Mouse (Mus musculus) kidney, adult 2 months (tissue): ENCODE data around the gene Crip1. TPM values are rescaled to one million over a fixed set of nuclear protein-coding genes. Genes with fewer than 3 reads are reported as not detected.
"Not testable (repeated sequence)": the region's sequence is repeated elsewhere in the genome, so short reads cannot be mapped to it uniquely, and the experiment has no call there.

ENCODE experiments used
- DNase-seq: peaks from one replicate; pipeline ENCODE4 v3.0.0; 2021
- H3K27ac ChIP-seq: fragments of 200-500 bp; 2 replicates; pipeline ENCODE4 v1.5.1; 2012; ENCODE audit warnings: low read depth, low read length, control low read depth, inconsistent platforms; ENCODE audit not compliant: insufficient read depth
- H3K27me3 ChIP-seq: fragments of 200-500 bp; replicated peaks from 2 replicates; pipeline ENCODE4 v1.6.1; 2012; ENCODE audit warnings: mild to moderate bottlenecking, moderate library complexity, low read length, inconsistent platforms; ENCODE audit not compliant: control insufficient read depth, insufficient read depth
- H3K36me3 ChIP-seq: fragments of 200-500 bp; 2 replicates; pipeline ENCODE4 v1.6.1; 2012; ENCODE audit warnings: mild to moderate bottlenecking, moderate library complexity, low read length, inconsistent platforms; ENCODE audit not compliant: control insufficient read depth, insufficient read depth
- H3K4me1 ChIP-seq: fragments of 200-500 bp; 2 replicates; pipeline ENCODE4 v1.6.1; 2011; ENCODE audit warnings: low read length; ENCODE audit not compliant: control insufficient read depth, insufficient read depth
- H3K4me3 ChIP-seq: fragments of 200-500 bp; 2 replicates; pipeline ENCODE4 v1.5.1; 2011; ENCODE audit warnings: mild to moderate bottlenecking, low read depth, low read length, control low read depth; ENCODE audit not compliant: insufficient read depth
- CTCF ChIP-seq: fragments of 200-500 bp; conservative IDR thresholded peaks from 2 replicates; pipeline ENCODE4 v1.5.1; 2011; ENCODE audit warnings: low read depth, mild to moderate bottlenecking, control low read depth, low read length, moderate library complexity, mixed read lengths; ENCODE audit not compliant: insufficient read depth, insufficient read length
- POLR2A ChIP-seq: fragments of 200-500 bp; IDR thresholded peaks from one replicate; pipeline ENCODE4 v1.6.1; 2011; ENCODE audit warnings: low read depth, low read length, control low read depth
- WGBS: fragments of 180-500 bp; shearing (Covaris S2); methylation state at CpG from one replicate; pipeline ENCODE4 v1.1.7; 2018; 5-methylcytosine and 5-hydroxymethylcytosine counted together
- polyA plus RNA-seq: library from polyadenylated mRNA; depleted of rRNA; stranded (reverse); fragments of >200 nt; gene quantifications from 2 replicates; pipeline ENCODE4 v1.2.3, GENCODE M21; 2012

The Crip1 gene
- polyA plus RNA-seq, 1 experiment: 229 TPM

DNA sequence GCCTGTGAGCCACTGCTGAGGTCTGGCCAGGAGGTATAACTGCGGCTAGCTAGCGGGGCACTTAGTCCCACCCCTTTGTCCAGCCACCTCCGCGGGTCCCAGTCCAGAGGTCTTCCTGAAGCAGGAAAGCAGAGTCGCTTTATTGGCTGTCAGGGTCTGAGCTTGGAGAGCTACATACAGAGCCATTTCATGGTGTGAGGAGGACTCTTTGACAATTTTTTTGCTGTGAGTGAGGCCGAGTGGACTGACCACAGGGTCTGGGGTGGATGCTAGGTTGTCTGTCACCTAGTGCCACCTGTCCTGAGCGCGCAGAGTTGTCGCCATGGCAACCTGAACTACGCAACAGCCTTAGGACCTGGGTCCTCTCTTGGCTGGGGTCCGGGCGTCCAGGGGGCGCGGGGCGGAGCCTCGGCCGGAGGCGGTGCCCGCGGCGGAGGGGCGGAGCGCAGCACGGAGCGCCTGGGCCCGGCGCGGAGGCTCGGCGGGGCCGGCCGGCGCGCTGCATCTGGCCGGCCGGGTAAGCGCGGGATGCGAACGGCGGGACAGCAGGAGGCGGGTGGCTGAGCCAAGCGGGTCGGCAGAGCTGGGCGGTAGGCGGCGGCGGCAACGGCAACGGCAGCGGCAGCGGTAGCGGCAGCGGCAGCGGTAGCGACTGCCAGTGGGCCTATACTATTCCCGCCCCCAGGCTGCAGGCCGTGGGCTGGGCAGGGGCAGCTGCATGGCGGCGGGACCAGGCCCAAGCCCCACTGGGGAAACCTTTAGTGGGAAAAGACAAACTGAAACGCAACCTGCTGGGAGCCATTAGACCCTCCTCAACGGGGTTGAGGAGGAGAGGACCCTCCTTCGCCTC, 39.6 kb downstream of the Crip1 start, which contains the start of gene Tmem121:
Tmem121 (plus strand) TSS at position 489 of the 850 bp plus-strand sequence.
- H3K4me3 ChIP-seq: peak within 1 kb of the TSS; percentile 35; the same call in 1 of the 2 replicates
- TF ChIP-seq POLR2A (no peak), CTCF (no peak)
- H3K27me3 ChIP-seq: no peaks in the 10 kb centered on the region
- no peaks in the 10 kb centered on the region for H3K36me3 ChIP-seq
- no peaks in the 10 kb centered on the region for H3K4me1 ChIP-seq
- H3K27ac ChIP-seq: no peak within 1 kb of the TSS
- WGBS: 3% methylated on average over 63 of the region's 63 CpGs
- DNase-seq: no peak

DNA sequence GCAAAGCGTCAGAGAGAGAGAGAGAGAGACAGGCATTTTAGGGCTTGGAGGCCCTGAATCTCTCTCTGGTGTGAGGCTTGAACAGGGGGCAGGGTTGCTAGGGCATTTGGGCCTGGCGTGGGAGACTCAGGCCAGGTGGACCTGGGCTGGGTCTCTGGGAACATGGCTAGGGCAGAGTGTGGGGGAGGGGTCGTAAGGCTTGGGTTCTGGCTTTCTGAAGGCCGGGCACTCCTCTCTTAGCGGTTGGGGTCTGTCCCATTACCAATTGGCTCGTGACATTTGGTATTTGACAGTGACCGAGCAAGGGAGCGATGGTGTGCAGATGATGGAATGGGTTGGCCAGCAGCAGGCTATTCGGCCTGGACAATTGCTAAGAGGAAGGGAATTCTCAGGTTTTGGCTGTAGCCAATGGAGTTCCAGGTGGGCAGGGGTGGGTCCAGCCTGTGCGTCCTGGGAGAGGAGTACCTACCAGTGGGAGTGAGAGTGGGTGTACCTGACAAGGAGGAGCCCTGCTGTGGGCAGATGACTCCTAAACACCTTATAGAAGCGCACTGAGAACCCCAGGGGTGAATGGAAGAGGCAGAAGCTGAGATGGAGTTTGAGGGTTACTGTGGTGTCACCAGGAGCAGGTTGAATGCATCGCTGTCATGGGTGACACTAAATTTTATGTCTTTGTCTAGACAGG, 40.4 kb downstream of the Crip1 start:
- H3K36me3 ChIP-seq: no peaks in the 10 kb centered on the region
- 45% methylated on average over 12 of the region's 12 CpGs for WGBS
- H3K4me3 ChIP-seq: no peak overlapping the region
- no peak overlapping the region for H3K27ac ChIP-seq
- TF ChIP-seq CTCF (no peak), POLR2A (no peak)
- no peaks in the 10 kb centered on the region for H3K4me1 ChIP-seq
- no peaks in the 10 kb centered on the region for H3K27me3 ChIP-seq
- no peak for DNase-seq

DNA sequence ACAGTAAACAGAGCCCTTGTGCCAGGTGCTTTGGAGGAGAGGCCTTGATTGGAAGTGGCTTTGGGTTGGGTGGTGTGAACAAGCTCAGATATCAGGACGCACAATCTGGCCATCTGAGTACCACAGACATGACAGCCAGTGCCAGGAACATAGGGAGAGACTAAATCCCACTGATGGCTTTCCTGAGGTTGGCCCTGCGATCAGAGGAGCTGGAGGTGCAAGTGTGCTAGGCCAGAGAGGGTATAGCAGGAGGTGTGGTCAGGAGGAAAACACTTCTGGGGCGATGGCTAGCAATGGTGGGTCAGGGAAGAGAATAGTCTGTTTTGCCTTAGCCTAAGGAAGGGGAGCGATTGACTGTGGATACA, 40.9 kb downstream of the Crip1 start:
- TF ChIP-seq CTCF (no peak), POLR2A (no peak)
- Histone ChIP-seq H3K27me3 (no peaks in the 10 kb centered on the region), H3K36me3 (no peaks in the 10 kb centered on the region), H3K4me3 (no peak overlapping the region), H3K4me1 (no peaks in the 10 kb centered on the region), H3K27ac (no peak overlapping the region)
- no peak for DNase-seq
- 50% methylated on average over 4 of the region's 4 CpGs for WGBS

DNA sequence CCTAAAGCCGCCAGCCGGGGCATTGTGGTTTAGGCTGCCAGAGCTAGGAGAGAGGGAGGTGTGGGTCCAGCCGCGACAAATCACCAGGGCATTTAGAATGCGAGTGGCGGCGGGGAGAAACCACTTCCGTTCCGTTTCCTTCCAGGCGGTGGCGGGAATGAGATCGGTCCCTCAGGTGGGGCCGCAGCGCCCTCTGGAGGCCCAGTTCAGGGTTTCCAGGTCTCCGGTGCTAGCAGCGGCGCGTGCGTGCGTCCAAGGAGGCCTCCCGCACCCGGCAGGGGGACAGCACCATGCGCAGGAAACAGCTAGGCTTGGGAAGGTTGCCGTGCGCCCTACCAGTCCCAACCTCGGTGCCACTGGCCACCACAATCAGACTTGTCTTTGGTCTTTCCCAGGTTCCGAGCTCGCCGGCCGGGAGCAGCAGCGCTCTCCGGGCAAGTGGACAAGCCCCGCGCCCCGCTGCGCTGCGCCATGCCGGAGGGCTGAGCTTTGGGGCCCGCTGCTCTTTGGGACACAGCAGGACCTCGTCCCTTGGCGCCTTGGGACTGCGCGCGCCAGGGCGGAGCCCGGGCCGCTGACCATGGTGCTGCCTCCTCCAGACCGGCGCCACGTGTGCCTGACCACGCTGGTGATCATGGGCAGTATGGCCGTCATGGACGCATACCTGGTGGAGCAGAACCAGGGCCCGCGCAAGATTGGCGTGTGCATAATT, 41.6 kb downstream of the Crip1 start:
- WGBS: 4% methylated on average over 56 of the region's 56 CpGs
- no peaks in the 10 kb centered on the region for H3K36me3 ChIP-seq
- no peaks in the 10 kb centered on the region for H3K27me3 ChIP-seq
- no peaks in the 10 kb centered on the region for H3K4me1 ChIP-seq
- DNase-seq: peak; percentile 59
- no peak overlapping the region for H3K27ac ChIP-seq
- peak overlapping the region; percentile 23; the same call in 1 of the 2 replicates for H3K4me3 ChIP-seq
- TF ChIP-seq POLR2A (no peak), CTCF (peak; percentile 46)

DNA sequence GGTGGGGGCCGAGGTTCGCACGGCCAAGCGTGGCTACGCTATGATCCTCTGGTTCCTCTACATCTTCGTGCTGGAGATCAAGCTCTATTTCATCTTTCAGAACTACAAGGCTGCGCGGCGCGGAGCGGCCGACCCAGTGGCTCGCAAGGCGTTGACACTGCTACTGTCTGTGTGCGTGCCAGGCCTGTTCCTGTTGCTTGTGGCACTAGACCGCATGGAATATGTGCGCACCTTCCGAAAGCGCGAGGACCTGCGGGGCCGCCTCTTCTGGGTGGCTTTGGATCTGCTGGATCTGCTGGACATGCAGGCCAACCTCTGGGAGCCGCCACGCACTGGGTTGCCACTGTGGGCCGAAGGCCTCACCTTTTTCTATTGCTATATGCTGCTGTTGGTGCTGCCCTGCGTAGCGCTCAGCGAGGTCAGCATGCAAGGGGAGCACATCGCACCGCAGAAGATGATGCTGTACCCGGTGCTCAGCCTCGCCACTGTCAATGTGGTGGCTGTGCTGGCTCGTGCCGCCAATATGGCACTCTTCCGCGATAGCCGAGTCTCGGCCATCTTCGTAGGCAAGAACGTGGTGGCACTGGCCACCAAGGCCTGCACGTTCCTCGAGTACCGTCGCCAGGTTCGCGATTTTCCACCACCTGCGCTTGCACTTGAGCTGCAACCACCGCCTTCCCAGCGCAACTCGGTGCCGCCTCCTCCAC, 42.4 kb downstream of the Crip1 start:
- H3K4me3 ChIP-seq: no peak overlapping the region
- TF ChIP-seq CTCF (no peak), POLR2A (no peak)
- DNase-seq: no peak
- no peaks in the 10 kb centered on the region for H3K36me3 ChIP-seq
- 89% methylated on average over 51 of the region's 51 CpGs for WGBS
- no peaks in the 10 kb centered on the region for H3K27me3 ChIP-seq
- H3K4me1 ChIP-seq: no peaks in the 10 kb centered on the region
- no peak overlapping the region for H3K27ac ChIP-seq

DNA sequence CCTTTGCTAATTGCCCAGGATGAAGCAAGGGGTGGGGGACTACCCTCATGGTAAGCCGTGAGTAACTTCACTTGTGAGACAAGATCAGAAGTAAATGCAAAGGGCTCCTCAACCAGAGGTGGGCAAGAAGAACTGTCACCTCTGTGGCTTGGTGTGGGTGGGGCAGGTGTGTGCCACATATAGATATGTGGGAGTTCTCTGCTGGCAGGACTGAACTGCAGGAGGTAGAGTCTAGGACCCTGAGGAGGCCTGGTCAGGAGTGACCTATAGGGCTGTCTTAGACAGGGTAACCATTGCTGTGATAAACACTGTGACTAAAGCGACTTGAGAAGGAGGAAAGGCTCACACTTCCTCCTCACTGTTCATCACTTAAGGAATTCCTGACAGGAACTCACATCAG, 47.3 kb downstream of the Crip1 start:
- 40% methylated on average over 2 of the region's 2 CpGs for WGBS
- no peaks in the 10 kb centered on the region for H3K36me3 ChIP-seq
- no peak for TF ChIP-seq CTCF
- TF ChIP-seq POLR2A: no peak

DNA sequence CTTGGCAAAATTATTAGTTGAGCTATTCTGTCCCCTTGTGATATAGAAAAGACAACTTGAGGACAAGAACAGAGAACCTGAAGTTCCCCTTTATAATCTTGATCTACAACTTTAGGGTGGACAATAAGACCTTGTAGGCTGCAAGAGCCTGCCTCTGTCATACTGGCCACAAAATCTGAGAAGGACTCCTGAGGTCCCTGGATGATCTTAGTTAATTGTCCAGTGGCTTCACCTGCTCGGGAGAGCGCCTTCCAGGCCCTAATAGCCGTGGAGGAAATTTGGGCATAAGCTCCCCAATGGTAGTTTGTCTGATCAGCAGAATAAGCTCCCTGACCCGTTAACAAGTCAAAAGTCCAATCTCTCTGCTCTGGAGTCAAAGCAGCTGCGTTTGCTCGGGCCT, 53.0 kb downstream of the Crip1 start:
- H3K4me3 ChIP-seq, H3K4me1 ChIP-seq, H3K27me3 ChIP-seq, H3K36me3 ChIP-seq, H3K27ac ChIP-seq, DNase-seq: not testable (repeated sequence)
- 93% methylated on average over 3 of the region's 6 CpGs for WGBS

More for the DNA sequence above, 47.3 kb downstream of the Crip1 start:
- no peak for DNase-seq
- H3K4me3 ChIP-seq: no peak overlapping the region
- H3K4me1 ChIP-seq: no peaks in the 10 kb centered on the region
- H3K27ac ChIP-seq: no peak overlapping the region
- H3K27me3 ChIP-seq: no peaks in the 10 kb centered on the region
